Mouse (Mus musculus) neural tube, embryonic 10.5 days (tissue): ENCODE measurements at regions not wholly inside any gene's neighbourhood (a gene's known extent, or its start where the extent isn't known, plus 50 kb on each side); places are given as distances from the start of the nearest gene placed in this dataset.

Source experiments
- DNase-seq: peaks from one replicate; pipeline ENCODE4 v3.0.0-alpha.2; 2017; ENCODE audit warnings: low spot score; ENCODE audit errors: extremely low spot score

DNA sequence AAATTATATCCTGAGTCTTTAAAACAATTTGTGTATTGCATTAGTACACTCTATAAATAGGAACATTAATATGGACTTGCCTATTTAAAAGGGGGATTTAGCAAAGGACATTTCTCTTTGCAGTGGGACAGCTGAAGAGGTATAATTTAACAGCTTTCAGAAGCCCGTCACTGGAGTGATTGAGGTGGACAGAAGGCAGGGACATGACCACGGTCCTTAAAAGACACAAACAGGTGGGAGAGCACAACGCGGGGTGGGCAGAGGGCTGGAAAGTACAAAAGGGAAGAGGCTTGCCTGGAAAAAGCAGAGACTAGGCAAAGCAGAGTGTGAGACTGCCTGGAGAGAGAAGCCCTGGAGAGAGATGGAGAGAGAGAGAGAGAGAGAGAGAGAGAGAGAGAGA is 51.9 kb upstream of the Pkhd1 start:
- no peak for DNase-seq

- DNase-seq, result no peak
These were observed 52.6 kb upstream of the Pkhd1 start for GRCm38 (mm10) chr1:20670489-20670888.

- DNase-seq, result no peak
These were observed 53.3 kb upstream of the Pkhd1 start for GRCm38 (mm10) chr1:20670906-20671768.

DNA sequence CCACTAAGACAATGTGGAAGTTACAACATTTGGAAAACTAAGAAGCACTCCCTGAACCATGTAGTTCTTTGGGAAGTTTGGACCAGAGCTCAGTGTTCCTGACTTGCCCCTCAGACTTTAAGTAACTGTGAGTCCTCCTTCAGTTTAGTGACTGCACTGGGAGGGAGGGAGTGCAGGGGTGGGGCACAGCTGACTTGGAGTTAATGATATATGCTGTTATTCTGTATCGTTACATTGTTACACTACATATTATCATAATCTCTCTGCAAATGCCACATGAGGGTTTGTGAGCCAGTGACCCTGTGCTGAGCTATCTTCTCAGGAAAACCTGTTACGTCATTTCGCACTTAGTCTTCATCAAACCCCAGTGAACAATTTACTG is 53.9 kb upstream of the Pkhd1 start:
- DNase-seq, result no peak

- DNase-seq, result no peak
These were observed 54.4 kb upstream of the Pkhd1 start for GRCm38 (mm10) chr1:20672246-20672645.

GRCm38 (mm10) chr1:20672951-20673350 is 55.1 kb upstream of the Pkhd1 start:
- DNase-seq, result no peak

DNA sequence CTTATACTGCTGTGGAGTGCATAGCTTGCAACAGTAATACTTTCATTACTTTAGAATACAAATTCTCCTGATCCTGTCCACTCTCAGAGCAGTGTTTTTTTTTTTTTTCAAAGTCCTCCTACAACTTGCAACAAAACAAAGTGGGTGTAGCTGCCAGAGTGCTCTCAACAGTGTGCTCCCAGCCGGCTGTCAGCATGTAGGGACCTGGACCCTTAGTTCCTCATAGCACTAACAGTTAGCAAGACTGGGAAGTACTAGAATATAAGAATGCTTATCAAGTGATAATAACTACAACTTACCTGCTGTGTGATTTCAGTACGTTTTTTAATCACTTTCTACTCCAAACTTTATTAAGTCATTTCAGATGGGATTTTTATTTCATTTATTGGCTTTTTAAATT is 55.5 kb upstream of the Pkhd1 start:
- no peak for DNase-seq

DNA sequence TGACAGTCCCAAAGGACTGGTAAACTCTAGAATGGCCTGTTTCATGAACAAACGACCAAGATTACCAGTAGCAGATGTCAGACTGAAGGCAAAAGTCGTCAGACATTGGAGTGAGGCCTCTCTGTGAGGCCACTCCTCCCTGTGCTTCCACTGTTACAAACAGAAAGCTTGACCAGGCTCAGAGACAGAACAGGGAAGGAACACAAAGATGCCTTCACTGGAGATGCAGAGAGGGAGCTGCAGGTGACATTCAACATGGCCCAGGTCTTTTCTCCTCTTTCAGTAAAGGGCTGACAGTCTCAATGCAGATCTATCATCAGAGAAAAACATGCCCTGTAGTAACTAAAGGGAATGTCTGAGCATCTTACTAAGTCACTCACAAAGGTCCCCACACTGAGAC is 56.1 kb upstream of the Il17a start:
- DNase-seq, result no peak

- DNase-seq, result peak; percentile 21
These were observed 52.7 kb upstream of the Il17a start for GRCm38 (mm10) chr1:20677987-20678386.

DNA sequence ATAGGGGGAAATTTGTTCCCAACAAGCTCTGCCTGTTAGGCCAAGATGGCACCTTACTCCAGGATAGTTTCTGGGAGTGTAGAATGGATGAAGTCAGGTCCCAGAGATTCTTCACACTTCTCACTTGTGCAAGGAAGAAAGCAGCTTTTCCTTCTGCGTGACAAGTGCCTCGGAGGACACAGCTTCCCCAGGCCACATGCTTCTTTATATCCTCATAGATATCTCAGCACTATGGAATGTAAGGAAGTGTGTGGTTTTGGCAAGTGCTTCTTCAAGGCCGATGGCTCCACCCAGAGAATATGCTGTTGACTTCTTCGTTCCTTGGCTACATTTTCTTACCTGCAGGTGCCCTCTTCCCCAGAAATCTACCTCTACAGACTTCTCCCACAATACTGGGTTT is 51.9 kb upstream of the Il17a start:
- no peak for DNase-seq

DNA sequence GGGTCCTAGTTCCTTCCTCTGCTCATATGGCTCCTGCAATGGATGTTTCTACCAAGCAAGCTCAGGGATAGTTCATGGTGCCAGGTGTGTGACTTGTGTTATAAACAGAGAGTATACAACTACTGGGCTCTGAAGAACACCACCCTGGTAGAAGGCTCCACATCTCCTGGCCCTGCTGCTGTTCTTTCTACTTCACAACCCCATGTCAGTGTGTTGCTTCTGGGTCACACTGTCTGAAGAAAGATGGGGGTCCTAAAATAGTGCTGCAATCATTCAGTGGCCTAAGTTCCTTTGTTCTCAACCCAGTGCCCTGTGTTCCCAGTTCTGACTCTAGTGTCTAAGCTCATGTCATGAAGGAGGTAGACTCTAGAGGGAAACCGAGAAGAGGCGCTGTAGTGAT is 51.4 kb upstream of the Il17a start:
- DNase-seq, result no peak

DNA sequence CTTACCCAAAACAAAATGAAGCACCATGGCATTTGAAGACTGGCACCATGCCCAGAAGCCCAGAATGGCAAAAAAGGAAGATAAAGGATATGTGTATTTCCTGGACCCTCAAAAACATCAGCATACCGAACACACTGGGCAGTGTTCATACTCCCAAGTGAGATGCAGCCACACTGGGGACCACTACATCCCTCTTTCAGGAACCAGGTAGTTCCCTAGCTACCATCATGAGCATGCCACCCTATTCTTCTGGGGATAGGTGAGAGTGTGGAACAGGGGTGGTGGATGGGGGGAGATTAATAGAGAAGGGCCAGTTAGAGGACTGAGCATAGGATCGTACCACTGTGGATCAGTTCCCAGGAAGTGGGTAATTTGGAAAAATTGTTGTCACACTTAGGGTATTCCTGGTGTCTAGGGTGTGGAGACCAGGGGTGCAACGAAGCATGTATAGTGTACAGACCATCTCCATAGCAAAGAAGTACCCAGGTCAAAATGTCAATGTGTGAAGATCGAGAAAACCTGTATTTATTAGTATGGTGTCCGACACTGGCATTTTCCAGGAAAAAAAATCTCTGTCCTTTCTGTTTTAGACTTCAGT is 50.9 kb upstream of the Il17a start:
- DNase-seq, result no peak

DNA sequence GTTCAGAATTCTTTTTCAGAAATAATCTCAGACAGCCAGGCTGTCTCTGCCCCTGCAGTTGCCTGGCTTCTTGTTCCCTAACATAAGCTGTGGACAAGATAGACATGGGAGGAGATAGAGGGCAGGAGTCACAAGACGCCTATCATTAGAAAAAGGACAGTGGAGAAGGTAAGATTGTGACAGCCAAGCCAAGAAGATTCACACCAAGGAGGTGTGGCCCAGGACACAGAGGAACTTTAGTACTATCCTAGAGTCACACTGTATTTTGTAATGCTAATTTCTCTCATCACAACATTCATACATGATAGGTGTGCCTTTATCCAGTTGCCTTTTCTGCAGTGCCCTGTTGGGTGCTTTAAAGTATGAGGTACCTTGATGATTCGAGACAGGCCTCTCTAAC is 50.2 kb upstream of the Il17a start:
- no peak for DNase-seq
